Mouse (Mus musculus) liver, embryonic 12.5 days (tissue): ENCODE results near the gene Zfx. TPM values are rescaled to one million over a fixed set of nuclear protein-coding genes. Genes with fewer than 3 reads are reported as not detected.

Source experiments
- ATAC-seq: fragments of 200-750 bp; cut with Nextera tagmentation; 2 replicates; pipeline ENCODE4 v1.8.0; 2017; ENCODE audit warnings: moderate number of reproducible peaks, mild to moderate bottlenecking, moderate library complexity
- H3K27ac ChIP-seq: fragments of 300-500 bp; sonication (generic); 2 replicates; pipeline ENCODE4 v1.5.1; 2016; ENCODE audit warnings: mild to moderate bottlenecking
- H3K27me3 ChIP-seq: fragments of 300-500 bp; sonication (generic); replicated peaks from 2 replicates; pipeline ENCODE4 v1.6.1; 2016; ENCODE audit warnings: mild to moderate bottlenecking, moderate library complexity
- H3K36me3 ChIP-seq: fragments of 300-500 bp; sonication (generic); 2 replicates; pipeline ENCODE4 v1.6.1; 2016; ENCODE audit warnings: mild to moderate bottlenecking, moderate library complexity
- H3K4me1 ChIP-seq: fragments of 300-500 bp; sonication (generic); 2 replicates; pipeline ENCODE4 v1.6.1; 2016
- H3K4me2 ChIP-seq: fragments of 300-500 bp; sonication (generic); 2 replicates; pipeline ENCODE4 v1.6.1; 2016; ENCODE audit warnings: mild to moderate bottlenecking, moderate library complexity
- H3K4me3 ChIP-seq: fragments of 300-500 bp; sonication (generic); 2 replicates; pipeline ENCODE4 v1.5.1; 2016; ENCODE audit warnings: mild to moderate bottlenecking, moderate library complexity
- H3K9ac ChIP-seq: fragments of 300-500 bp; sonication (generic); 2 replicates; pipeline ENCODE4 v1.6.1; 2016; ENCODE audit warnings: mild to moderate bottlenecking, moderate library complexity
- H3K9me3 ChIP-seq: fragments of 300-500 bp; sonication (generic); replicated peaks from 2 replicates; pipeline ENCODE4 v1.6.1; 2016; ENCODE audit warnings: mild to moderate bottlenecking, moderate library complexity
- WGBS: fragments of 180-500 bp; shearing (Covaris S2); methylation state at CpG from one replicate; pipeline ENCODE4 v1.1.7; 2016; ENCODE audit not compliant: insufficient replicate concordance; 5-methylcytosine and 5-hydroxymethylcytosine counted together
- polyA plus RNA-seq: library from polyadenylated mRNA; unstranded; fragments of >200 nt; fragmentation: Nextera tagmentation; extraction: Ambion mirVana; gene quantifications from 2 replicates; pipeline ENCODE4 v1.2.1, GENCODE M21; 2016

Zfx gene
- polyA plus RNA-seq, 1 experiment from 2014 or later = 16.3 TPM

- Histone ChIP-seq H3K9ac (no peak overlapping the region), H3K27me3 (peaks cover 20% of the 10 kb centered on the region), H3K4me3 (no peak overlapping the region), H3K27ac (no peak overlapping the region), H3K9me3 (no peaks in the 10 kb centered on the region), H3K36me3 (no peaks in the 10 kb centered on the region), H3K4me1 (no peaks in the 10 kb centered on the region), H3K4me2 (no peak overlapping the region)
- no peak for ATAC-seq
- WGBS = 75% methylated on average over 3 of the region's 3 CpGs
Measured at GRCm38 (mm10) chrX:94049048-94049447, 74.5 kb downstream of the Zfx start.

DNA sequence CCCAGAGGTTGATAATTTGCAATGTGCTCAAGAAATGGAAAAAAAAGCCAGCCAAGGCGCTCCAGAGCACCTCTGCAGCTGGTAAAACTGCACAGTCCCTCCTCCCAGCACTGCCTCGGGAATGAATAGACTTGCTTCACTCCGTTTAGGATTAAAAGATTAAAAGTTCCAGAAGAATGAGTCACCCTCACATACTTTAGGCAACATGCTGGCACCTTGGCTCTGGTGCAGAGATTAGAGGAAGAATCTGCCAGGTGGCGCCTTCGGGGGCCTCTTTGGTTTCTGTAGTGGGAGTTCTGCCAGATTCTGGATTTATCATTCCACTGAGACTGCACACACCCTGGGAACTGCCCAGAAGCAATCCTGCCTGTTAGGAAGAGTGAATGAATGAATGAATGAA lies 75.5 kb downstream of the Zfx start:
- Histone ChIP-seq H3K4me2 (no peak overlapping the region), H3K4me3 (no peak overlapping the region), H3K27me3 (peaks cover 20% of the 10 kb centered on the region), H3K4me1 (no peaks in the 10 kb centered on the region), H3K27ac (no peak overlapping the region), H3K9ac (no peak overlapping the region), H3K36me3 (no peaks in the 10 kb centered on the region), H3K9me3 (no peaks in the 10 kb centered on the region)
- 50% methylated on average over 5 of the region's 5 CpGs for WGBS
- no peak for ATAC-seq

- peaks cover 27% of the 10 kb centered on the region for H3K27me3 ChIP-seq
- no peaks in the 10 kb centered on the region for H3K36me3 ChIP-seq
- no peak overlapping the region for H3K4me2 ChIP-seq
- H3K9ac ChIP-seq = no peak overlapping the region
- H3K9me3 ChIP-seq = no peaks in the 10 kb centered on the region
- no peak for ATAC-seq
- H3K4me3 ChIP-seq = no peak overlapping the region
- no peaks in the 10 kb centered on the region for H3K4me1 ChIP-seq
- 67% methylated on average over 5 of the region's 5 CpGs for WGBS
- H3K27ac ChIP-seq = no peak overlapping the region
Measured at GRCm38 (mm10) chrX:94047381-94047780, 76.1 kb downstream of the Zfx start.

DNA sequence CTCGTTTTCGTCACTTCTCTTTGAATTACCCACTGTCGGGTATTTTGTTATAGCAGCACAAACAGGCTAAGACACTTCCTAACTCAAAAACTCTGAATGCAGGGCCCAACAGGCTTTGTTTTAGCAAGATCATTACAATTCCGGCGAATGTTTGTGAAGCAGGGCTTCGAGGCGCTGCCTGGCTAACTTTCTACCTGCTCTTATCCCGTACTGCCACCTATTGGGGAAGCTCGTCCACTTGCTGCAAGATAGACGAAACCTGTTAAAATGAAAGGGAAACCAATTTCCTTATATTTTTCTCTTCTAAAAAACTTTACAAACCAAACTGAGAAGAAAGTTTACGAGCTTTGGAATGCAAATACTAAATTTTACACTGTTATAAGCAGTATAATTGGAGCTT lies 90.6 kb downstream of the Zfx start:
- Histone ChIP-seq H3K4me2 (no peak overlapping the region), H3K9me3 (no peaks in the 10 kb centered on the region), H3K4me3 (no peak overlapping the region), H3K27me3 (peaks cover 22% of the 10 kb centered on the region), H3K27ac (no peak overlapping the region), H3K4me1 (no peaks in the 10 kb centered on the region), H3K36me3 (no peaks in the 10 kb centered on the region), H3K9ac (no peak overlapping the region)
- ATAC-seq = no peak
- 21% methylated on average over 11 of the region's 11 CpGs for WGBS

GRCm38 (mm10) chrX:94030081-94030480 lies 93.4 kb downstream of the Zfx start:
- 70% methylated on average over 7 of the region's 7 CpGs for WGBS
- peaks cover 23% of the 10 kb centered on the region for H3K27me3 ChIP-seq
- no peaks in the 10 kb centered on the region for H3K36me3 ChIP-seq
- no peak for ATAC-seq
- no peak overlapping the region for H3K9ac ChIP-seq
- no peak overlapping the region for H3K27ac ChIP-seq
- H3K4me3 ChIP-seq = no peak overlapping the region
- no peaks in the 10 kb centered on the region for H3K4me1 ChIP-seq
- H3K9me3 ChIP-seq = no peaks in the 10 kb centered on the region
- no peak overlapping the region for H3K4me2 ChIP-seq

Other genes starting within 250 kb of the Zfx start
- 0.17 and 0.37 TPM in 2 replicates for gene AU015836, start 155.0 kb downstream of the Zfx start, polyA plus RNA-seq
- 68.6 and 73.0 TPM in 2 replicates for gene Eif2s3x, start 89.2 kb upstream of the Zfx start, polyA plus RNA-seq
- 6.9 and 7.2 TPM in 2 replicates for gene Klhl15, start 110.9 kb upstream of the Zfx start, polyA plus RNA-seq
- gene Fam90a1b, start 243.1 kb upstream of the Zfx start, polyA plus RNA-seq = 0.05 TPM in 1 of 2 replicates, not detected in the other
- 59.6 and 64.4 TPM in 2 replicates for gene Apoo, start 243.4 kb upstream of the Zfx start, polyA plus RNA-seq